Mouse (Mus musculus) bone marrow macrophage, adult 2 months (primary cell): Measurements from ENCODE around the gene Nabp2.

ENCODE experiments used
- CTCF ChIP-seq: IDR thresholded peaks from 2 replicates; pipeline ENCODE4 v1.5.1; 2012; ENCODE audit warnings: low read depth, mild to moderate bottlenecking, low read length, moderate library complexity
- POLR2A ChIP-seq: IDR thresholded peaks from 2 replicates; pipeline ENCODE4 v1.6.1; 2012; ENCODE audit warnings: mild to moderate bottlenecking, low read depth, low read length, borderline replicate concordance

GRCm38 (mm10) chr10:128400338-128400737 lies 11.0 kb downstream of the Nabp2 start:
- TF ChIP-seq CTCF: no peak
- TF ChIP-seq POLR2A: no peak
